Comparison of ENCODE assay signal across 11 mouse cellular contexts in genomic region chrX:11748278-11748677, GRCm38 (mm10).
DNase-seq lines count a peak whose midpoint lies in the region; ATAC-seq and TF ChIP-seq lines count a peak whose summit lies in the region.
"Had no signal": no experiment of that assay in that cellular context is flagged by ENCODE, and none has a peak within 500 bp of the region (broad histone marks: within the 10 kb centered on the region; RNA-seq: fewer than 3 reads in every experiment).

No protein-coding gene starts in this region.

- no peak for ATAC-seq in midbrain, embryonic 13.5 days

- H3K4me2 ChIP-seq in midbrain, embryonic 13.5 days (replicated peaks), result no peak overlapping the region
- H3K4me2 ChIP-seq: hindbrain, embryonic 15.5 days had no signal

- H3K4me1 ChIP-seq in thymus, adult 2 months (replicated peaks; ENCODE audit: control insufficient read depth, insufficient read depth, low read length), result peaks cover 17% of the 10 kb centered on the region
- 0 out of 2 replicates have a peak, but pooled peaks cover 5% of the 10 kb centered on the region for H3K4me1 ChIP-seq in midbrain, embryonic 13.5 days (replicated peaks)
- H3K4me1 ChIP-seq: hindbrain, embryonic 15.5 days had no signal

- DNase-seq in layer of hippocampus, adult 9-11 months, result peak; percentile 14
- DNase-seq in layer of hippocampus, adult 8-10 months (ENCODE audit: low spot score in 2 of 2), result no peak
- DNase-seq in adrenal gland, adult 2 months, result peak; percentile 86
- peak; percentile 61 to 75 for DNase-seq in cerebellum, postnatal 14 days
- peak; percentile 61 for DNase-seq in kidney, adult 9 months
- DNase-seq in thymus, adult 2 months, result no peak
- DNase-seq in right cerebral cortex, adult 2 months (ENCODE audit: low spot score in 2 of 2), result no peak

- WGBS in thymus, adult 2 months, result 76% methylated on average over 4 of the region's 4 CpGs
- 39% methylated on average over 4 of the region's 4 CpGs for WGBS in midbrain, embryonic 13.5 days

- H3K27me3 ChIP-seq in thymus, adult 2 months (ENCODE audit: control insufficient read depth, insufficient read depth, low read length), result no peaks in the 10 kb centered on the region
- peaks cover 22% of the 10 kb centered on the region; the same call in 1 of the 2 replicates for H3K27me3 ChIP-seq in midbrain, embryonic 13.5 days
- H3K27me3 ChIP-seq: hindbrain, embryonic 15.5 days had no signal

- H3K9ac ChIP-seq in midbrain, embryonic 13.5 days (replicated peaks), result no peak overlapping the region
- H3K9ac ChIP-seq: hindbrain, embryonic 15.5 days had no signal

- H3K36me3 ChIP-seq in thymus, adult 2 months (ENCODE audit: control insufficient read depth, insufficient read depth, low read length), result no peaks in the 10 kb centered on the region
- no peaks in the 10 kb centered on the region for H3K36me3 ChIP-seq in midbrain, embryonic 13.5 days
- H3K36me3 ChIP-seq: hindbrain, embryonic 15.5 days had no signal

- TF ChIP-seq POLR2A in thymus, adult 2 months (IDR thresholded peaks at IDR 0.05; ENCODE audit: control insufficient read depth, extremely low read depth, insufficient read depth, low read length, poor library complexity), result no peak

- no peak overlapping the region for H3K4me3 ChIP-seq in thymus, adult 2 months (ENCODE audit: control insufficient read depth, insufficient read depth, low read length)
- H3K4me3 ChIP-seq in midbrain, embryonic 13.5 days (replicated peaks), result no peak overlapping the region
- H3K4me3 ChIP-seq: erythroblast, embryonic 14.5 days; hindbrain, embryonic 15.5 days had no signal

- H3K27ac ChIP-seq in thymus, adult 2 months (ENCODE audit: control insufficient read depth, insufficient read depth, low read length), result no peak overlapping the region
- H3K27ac ChIP-seq in midbrain, embryonic 13.5 days, result no peak overlapping the region
- H3K27ac ChIP-seq: hindbrain, embryonic 15.5 days; macrophage had no signal

- no peak for TF ChIP-seq CTCF in thymus, adult 2 months (IDR thresholded peaks at IDR 0.05; ENCODE audit: borderline replicate concordance, control insufficient read depth, extremely low read depth, insufficient read depth, low read length, poor library complexity)

- no peaks in the 10 kb centered on the region for H3K9me3 ChIP-seq in midbrain, embryonic 13.5 days
- H3K9me3 ChIP-seq: hindbrain, embryonic 15.5 days had no signal

Comparison
In these comparisons a context has a peak if more than half of its experiments do, and no peak if none do; other contexts are left out.
1. DNase-seq: peak in layer of hippocampus, adult 9-11 months (single experiment), adrenal gland, adult 2 months (single experiment), cerebellum, postnatal 14 days (2 of 2) and kidney, adult 9 months (single experiment); none in layer of hippocampus, adult 8-10 months (0 of 2), thymus, adult 2 months (single experiment) and right cerebral cortex, adult 2 months (0 of 2).